Mouse (Mus musculus) limb, embryonic 15.5 days (tissue): ENCODE data around the gene Gm45716. TPM values are rescaled to one million over a fixed set of nuclear protein-coding genes. Genes with fewer than 3 reads are reported as not detected.

ENCODE experiments used
- ATAC-seq: fragments of 200-750 bp; cut with Nextera tagmentation; 2 replicates; pipeline ENCODE4 v1.8.0; 2017; ENCODE audit warnings: low read depth, moderate TSS enrichment; ENCODE audit not compliant: insufficient number of reproducible peaks, low FRiP score, low TSS enrichment
- H3K27ac ChIP-seq: fragments of 300-500 bp; sonication (generic); 2 replicates; pipeline ENCODE4 v1.5.1; 2015; ENCODE audit warnings: moderate library complexity, mild to moderate bottlenecking, inconsistent platforms
- H3K27me3 ChIP-seq: fragments of 300-500 bp; sonication (generic); 2 replicates; pipeline ENCODE4 v1.6.1; 2015; ENCODE audit warnings: inconsistent platforms
- H3K36me3 ChIP-seq: fragments of 300-500 bp; sonication (generic); 2 replicates; pipeline ENCODE4 v1.6.1; 2015; ENCODE audit warnings: inconsistent platforms
- H3K4me1 ChIP-seq: fragments of 300-500 bp; sonication (generic); 2 replicates; pipeline ENCODE4 v1.6.1; 2015; ENCODE audit warnings: inconsistent platforms
- H3K4me2 ChIP-seq: fragments of 300-500 bp; sonication (generic); 2 replicates; pipeline ENCODE4 v1.6.1; 2015; ENCODE audit warnings: mild to moderate bottlenecking, inconsistent platforms
- H3K4me3 ChIP-seq: fragments of 300-500 bp; sonication (generic); 2 replicates; pipeline ENCODE4 v1.5.1; 2015; ENCODE audit warnings: mild to moderate bottlenecking, inconsistent platforms
- H3K9ac ChIP-seq: fragments of 300-500 bp; sonication (generic); 2 replicates; pipeline ENCODE4 v1.6.1; 2015; ENCODE audit warnings: inconsistent platforms
- H3K9me3 ChIP-seq: fragments of 300-500 bp; sonication (generic); 2 replicates; pipeline ENCODE4 v1.6.1; 2016; ENCODE audit warnings: inconsistent platforms
- WGBS: fragments of 180-500 bp; shearing (Covaris S2); methylation state at CpG from one replicate; pipeline ENCODE4 v1.1.7; 2015; 5-methylcytosine and 5-hydroxymethylcytosine counted together
- polyA plus RNA-seq: library from polyadenylated mRNA; unstranded; fragments of >200 nt; fragmentation: Nextera tagmentation; extraction: Ambion mirVana; gene quantifications from 2 replicates; pipeline ENCODE4 v1.2.1, GENCODE M21; 2015

Gene Gm45716
- polyA plus RNA-seq, 1 experiment from 2014 or later = 6.4 TPM

DNA sequence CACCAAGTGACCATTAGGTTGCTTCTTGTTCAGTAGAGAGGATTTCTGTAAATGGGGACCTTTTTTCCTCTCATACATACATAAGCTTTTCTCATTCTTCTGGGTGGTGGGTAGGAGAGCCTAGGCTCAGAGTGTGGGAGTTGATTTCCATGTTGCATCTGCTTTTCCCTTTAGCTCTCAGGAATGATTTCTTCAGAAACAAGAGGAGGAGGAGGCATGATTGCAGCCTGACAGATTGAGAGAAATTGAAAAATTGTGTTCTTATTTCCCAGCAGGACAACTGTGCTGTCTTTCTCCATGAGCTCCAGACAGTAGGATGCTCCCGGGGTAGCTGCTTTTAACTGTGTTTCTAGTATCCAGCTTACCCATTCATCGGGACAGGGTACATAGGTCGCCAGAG is 67.1 kb downstream of the Gm45716 start:
- H3K4me1 ChIP-seq = peaks cover 21% of the 10 kb centered on the region; the same call in 1 of the 2 replicates
- H3K36me3 ChIP-seq = peaks cover 3% of the 10 kb centered on the region; the same call in 1 of the 2 replicates
- H3K27ac ChIP-seq = no peak overlapping the region
- no peaks in the 10 kb centered on the region for H3K27me3 ChIP-seq
- no peak for ATAC-seq
- H3K4me3 ChIP-seq = no peak overlapping the region
- 85% methylated on average over 3 of the region's 3 CpGs for WGBS
- no peak overlapping the region for H3K4me2 ChIP-seq
- no peaks in the 10 kb centered on the region for H3K9me3 ChIP-seq
- no peak overlapping the region for H3K9ac ChIP-seq

DNA sequence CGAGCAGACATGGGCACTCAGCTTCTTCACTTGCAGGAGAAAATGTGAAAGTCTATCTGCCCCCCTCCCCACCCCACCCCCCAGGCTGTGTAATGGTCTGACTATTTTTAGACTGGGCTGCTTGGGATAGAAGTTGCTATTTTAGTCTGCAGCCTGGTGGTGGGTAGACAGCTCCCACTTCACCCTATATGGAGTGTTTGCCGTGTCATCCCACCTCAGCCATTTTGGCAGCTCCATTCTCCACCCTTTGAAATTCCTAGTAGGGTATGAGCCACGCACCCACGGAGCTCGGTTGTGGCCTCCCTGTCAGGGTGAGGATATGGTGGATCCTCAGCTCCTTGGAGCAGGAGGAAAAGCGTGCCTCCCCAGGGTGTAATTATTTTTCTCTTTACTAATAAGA is 68.2 kb downstream of the Gm45716 start:
- H3K4me1 ChIP-seq = peaks cover 13% of the 10 kb centered on the region; the same call in 1 of the 2 replicates
- peak; percentile 40; the same call in 1 of the 2 replicates for ATAC-seq
- WGBS = 64% methylated on average over 6 of the region's 6 CpGs

DNA sequence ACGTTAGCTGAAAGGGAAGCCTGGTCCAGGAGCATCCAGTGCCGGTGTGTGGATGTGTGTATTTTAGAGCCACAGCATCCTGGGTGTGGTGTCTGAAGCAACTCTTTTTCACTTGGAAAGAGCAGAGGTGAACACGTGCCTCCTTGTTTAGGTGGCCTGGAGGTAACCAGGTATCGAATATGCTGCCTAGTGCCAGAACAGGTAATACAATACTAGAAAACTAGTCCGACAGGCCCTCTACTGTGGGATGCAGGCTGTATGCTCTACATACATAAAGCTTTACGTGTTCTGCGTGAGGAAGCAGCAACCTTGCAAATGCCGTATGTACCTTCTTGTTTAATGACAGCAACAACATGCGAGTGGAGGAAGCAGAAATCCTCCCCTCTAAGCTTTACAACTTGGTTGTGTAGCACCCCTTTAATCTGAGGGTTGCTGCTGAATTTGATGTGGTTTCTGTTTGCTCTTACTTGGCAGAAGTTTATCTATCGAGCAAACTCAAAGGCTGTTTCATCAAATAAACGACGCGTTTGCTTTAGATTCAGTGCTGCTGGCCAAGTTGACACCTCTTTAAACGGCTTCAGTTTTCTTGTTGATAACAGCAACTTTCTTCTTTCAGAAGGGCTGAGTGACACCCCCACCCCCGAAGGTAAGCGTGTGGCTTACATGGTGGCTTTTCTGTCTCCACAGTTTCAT is 69.5 kb downstream of the Gm45716 start:
- Histone ChIP-seq H3K4me3 (no peak overlapping the region), H3K4me1 (peaks cover 10% of the 10 kb centered on the region; the same call in 1 of the 2 replicates), H3K9ac (no peak overlapping the region), H3K4me2 (no peak overlapping the region), H3K36me3 (peaks cover 27% of the 10 kb centered on the region), H3K27ac (peak overlapping the region; percentile 28; the same call in 1 of the 2 replicates), H3K9me3 (no peaks in the 10 kb centered on the region), H3K27me3 (no peaks in the 10 kb centered on the region)
- WGBS = 66% methylated on average over 16 of the region's 16 CpGs
- ATAC-seq = no peak

More for the DNA sequence above, 68.2 kb downstream of the Gm45716 start:
- H3K4me3 ChIP-seq = no peak overlapping the region
- H3K27ac ChIP-seq = no peak overlapping the region
- H3K9ac ChIP-seq = no peak overlapping the region
- H3K36me3 ChIP-seq = peaks cover 14% of the 10 kb centered on the region
- no peak overlapping the region for H3K4me2 ChIP-seq
- no peaks in the 10 kb centered on the region for H3K9me3 ChIP-seq
- no peaks in the 10 kb centered on the region for H3K27me3 ChIP-seq

DNA sequence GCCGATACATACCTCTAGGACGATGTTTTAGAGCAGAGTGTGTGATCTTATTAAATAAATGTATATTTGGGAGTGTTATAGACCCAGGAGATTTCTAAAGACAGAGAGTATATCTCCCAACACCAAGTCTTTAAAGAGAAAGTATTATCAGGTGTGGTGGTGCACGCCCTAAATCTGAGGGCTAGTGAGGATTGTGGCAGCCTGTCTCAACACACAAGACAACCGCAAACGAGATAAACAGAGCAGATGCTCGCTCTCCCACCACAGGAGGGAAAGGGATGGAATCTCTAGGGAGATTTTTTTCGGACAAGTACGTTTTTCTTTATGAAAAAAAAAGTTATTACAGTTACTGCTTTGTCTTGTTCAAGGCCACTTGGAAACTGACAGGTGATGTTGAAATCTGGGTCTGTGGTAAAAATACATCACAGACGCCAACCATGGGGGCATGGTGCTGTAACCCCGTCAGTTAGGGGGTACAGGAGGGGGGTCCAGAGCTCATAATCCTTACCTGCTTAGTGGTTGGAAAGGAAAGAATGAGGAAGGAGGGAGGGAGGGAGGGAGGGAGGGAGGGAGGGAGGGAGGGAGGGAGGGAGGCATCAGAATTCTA is 70.9 kb downstream of the Gm45716 start:
- Histone ChIP-seq H3K27ac (no peak overlapping the region), H3K36me3 (peaks cover 41% of the 10 kb centered on the region), H3K4me3 (no peak overlapping the region), H3K27me3 (no peaks in the 10 kb centered on the region), H3K9ac (no peak overlapping the region), H3K9me3 (no peaks in the 10 kb centered on the region), H3K4me2 (no peak overlapping the region), H3K4me1 (0 out of 2 replicates have a peak, but pooled peaks cover 6% of the 10 kb centered on the region)
- 66% methylated on average over 10 of the region's 10 CpGs for WGBS
- ATAC-seq = no peak

DNA sequence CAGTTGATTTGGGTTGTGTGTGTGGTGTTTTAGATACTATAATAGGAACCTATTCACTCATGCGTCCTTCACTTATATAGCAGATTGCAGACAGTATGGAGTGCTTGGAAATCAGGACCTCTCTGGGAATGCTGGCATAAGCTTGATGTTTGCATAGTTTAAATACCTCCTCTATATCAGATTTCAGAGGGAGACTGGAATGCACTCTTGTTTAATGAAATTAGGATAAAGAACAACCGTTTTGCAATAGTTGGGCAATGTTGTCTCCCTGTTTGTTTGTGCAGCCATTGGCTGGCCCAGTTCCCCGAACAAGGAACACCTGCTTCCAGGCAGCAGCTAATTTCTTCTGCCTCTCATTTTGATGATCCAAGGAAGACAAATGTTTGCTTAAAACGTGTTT is 71.6 kb downstream of the Gm45716 start:
- H3K27ac ChIP-seq = 0 out of 2 replicates have a peak overlapping the region, but pooled peaks have one; percentile 30
- H3K27me3 ChIP-seq = no peaks in the 10 kb centered on the region
- peaks cover 46% of the 10 kb centered on the region for H3K36me3 ChIP-seq
- 0 out of 2 replicates have a peak, but pooled peaks cover 6% of the 10 kb centered on the region for H3K4me1 ChIP-seq
- 41% methylated on average over 4 of the region's 4 CpGs for WGBS
- H3K4me3 ChIP-seq = no peak overlapping the region
- H3K9me3 ChIP-seq = no peaks in the 10 kb centered on the region
- H3K4me2 ChIP-seq = no peak overlapping the region
- ATAC-seq = no peak
- no peak overlapping the region for H3K9ac ChIP-seq

DNA sequence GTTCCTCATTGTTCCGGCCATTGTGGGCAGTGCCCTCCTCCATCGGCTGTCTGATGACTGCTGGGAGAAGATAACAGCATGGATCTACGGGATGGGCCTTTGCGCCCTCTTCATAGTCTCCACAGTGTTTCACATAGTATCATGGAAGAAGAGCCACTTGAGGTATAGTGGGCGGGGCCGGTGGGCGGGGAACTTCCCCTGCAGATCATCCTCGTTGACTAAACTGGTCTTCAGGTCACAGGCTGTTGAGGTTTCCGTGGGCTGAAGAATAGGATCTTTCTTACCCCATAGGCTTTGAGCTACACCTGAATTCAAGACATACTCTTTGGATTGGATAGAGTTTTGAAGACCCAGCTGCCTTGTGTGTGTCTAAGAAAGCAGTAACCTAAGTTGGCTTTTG is 72.3 kb downstream of the Gm45716 start:
- no peak overlapping the region for H3K27ac ChIP-seq
- H3K36me3 ChIP-seq = peaks cover 46% of the 10 kb centered on the region
- 86% methylated on average over 9 of the region's 9 CpGs for WGBS

DNA sequence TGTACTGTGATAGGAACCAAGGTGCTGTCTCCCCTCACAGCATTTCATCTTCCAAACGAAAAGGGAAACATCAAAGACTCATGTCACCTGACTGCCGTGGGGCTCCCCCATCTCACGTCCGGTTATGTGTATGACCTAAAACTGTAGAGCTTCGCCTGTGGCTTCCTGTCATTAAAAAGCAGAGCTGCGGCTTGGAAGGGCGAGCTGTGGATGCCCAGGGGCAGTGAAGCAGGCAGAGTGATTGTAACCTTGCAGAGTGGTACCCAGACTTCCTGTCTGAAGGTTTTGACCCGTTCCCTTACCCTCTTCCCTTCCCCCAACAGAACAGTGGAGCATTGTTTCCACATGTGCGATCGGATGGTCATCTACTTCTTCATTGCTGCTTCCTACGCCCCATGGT is 76.7 kb downstream of the Gm45716 start:
- no peaks in the 10 kb centered on the region for H3K27me3 ChIP-seq
- peaks cover 5% of the 10 kb centered on the region for H3K4me1 ChIP-seq
- H3K4me2 ChIP-seq = no peak overlapping the region
- H3K9me3 ChIP-seq = no peaks in the 10 kb centered on the region
- WGBS = 63% methylated on average over 11 of the region's 11 CpGs
- no peak overlapping the region for H3K4me3 ChIP-seq
- ATAC-seq = no peak
- H3K9ac ChIP-seq = no peak overlapping the region
- peaks cover 42% of the 10 kb centered on the region for H3K36me3 ChIP-seq
- no peak overlapping the region for H3K27ac ChIP-seq

More for the DNA sequence above, 72.3 kb downstream of the Gm45716 start:
- H3K9ac ChIP-seq = no peak overlapping the region
- no peaks in the 10 kb centered on the region for H3K27me3 ChIP-seq
- H3K4me3 ChIP-seq = no peak overlapping the region
- H3K9me3 ChIP-seq = no peaks in the 10 kb centered on the region
- no peak overlapping the region for H3K4me2 ChIP-seq
- 0 out of 2 replicates have a peak, but pooled peaks cover 6% of the 10 kb centered on the region for H3K4me1 ChIP-seq
- ATAC-seq = no peak

DNA sequence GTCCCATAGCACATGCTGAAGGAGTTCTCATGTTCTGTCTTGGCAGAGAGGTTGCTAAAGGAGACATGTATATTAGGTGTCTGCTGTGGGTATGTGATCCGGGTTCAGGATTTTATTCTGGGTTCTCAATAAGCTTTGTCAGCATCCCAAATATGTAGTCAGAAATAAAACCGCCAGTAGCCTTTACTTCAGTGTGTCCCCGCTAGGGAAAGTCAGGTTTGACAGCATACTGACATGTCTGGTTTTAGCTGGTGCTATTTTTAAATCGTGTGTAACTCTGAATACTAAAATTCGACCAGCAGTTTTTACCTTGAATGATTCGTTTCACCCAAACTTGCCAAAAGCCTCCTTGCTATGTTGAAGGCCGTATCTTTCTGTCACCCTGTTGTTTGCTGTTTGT is 78.1 kb downstream of the Gm45716 start:
- no peak overlapping the region for H3K4me2 ChIP-seq
- ATAC-seq = no peak
- H3K27ac ChIP-seq = no peak overlapping the region
- no peaks in the 10 kb centered on the region for H3K27me3 ChIP-seq
- peaks cover 11% of the 10 kb centered on the region for H3K4me1 ChIP-seq
- H3K4me3 ChIP-seq = no peak overlapping the region
- 79% methylated on average over 7 of the region's 7 CpGs for WGBS
- peaks cover 32% of the 10 kb centered on the region for H3K36me3 ChIP-seq
- no peaks in the 10 kb centered on the region for H3K9me3 ChIP-seq
- H3K9ac ChIP-seq = no peak overlapping the region

DNA sequence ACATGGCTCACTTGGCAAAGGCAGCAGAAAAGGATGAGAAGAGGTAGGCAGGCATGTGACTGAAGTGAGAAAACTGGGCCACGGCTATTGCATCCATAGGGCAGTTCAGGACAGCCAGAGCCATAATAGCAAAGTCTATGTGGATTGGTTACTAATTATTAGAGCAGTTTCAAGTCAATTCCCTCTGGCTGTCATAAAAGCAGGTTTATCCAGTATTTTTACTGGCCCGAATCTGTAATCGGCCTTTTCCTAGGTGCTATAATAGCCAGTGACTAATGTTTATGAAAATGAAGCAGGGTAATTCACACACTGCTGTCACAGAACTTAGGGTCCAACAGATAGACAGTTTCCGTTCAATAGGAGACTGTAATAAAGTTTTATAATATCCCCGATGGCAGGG is 81.5 kb downstream of the Gm45716 start:
- Histone ChIP-seq H3K27me3 (no peaks in the 10 kb centered on the region), H3K4me1 (peaks cover 11% of the 10 kb centered on the region), H3K4me3 (no peak overlapping the region), H3K4me2 (no peak overlapping the region), H3K27ac (no peak overlapping the region), H3K9ac (no peak overlapping the region), H3K9me3 (no peaks in the 10 kb centered on the region), H3K36me3 (peaks cover 11% of the 10 kb centered on the region)
- 51% methylated on average over 5 of the region's 5 CpGs for WGBS
- ATAC-seq = no peak

DNA sequence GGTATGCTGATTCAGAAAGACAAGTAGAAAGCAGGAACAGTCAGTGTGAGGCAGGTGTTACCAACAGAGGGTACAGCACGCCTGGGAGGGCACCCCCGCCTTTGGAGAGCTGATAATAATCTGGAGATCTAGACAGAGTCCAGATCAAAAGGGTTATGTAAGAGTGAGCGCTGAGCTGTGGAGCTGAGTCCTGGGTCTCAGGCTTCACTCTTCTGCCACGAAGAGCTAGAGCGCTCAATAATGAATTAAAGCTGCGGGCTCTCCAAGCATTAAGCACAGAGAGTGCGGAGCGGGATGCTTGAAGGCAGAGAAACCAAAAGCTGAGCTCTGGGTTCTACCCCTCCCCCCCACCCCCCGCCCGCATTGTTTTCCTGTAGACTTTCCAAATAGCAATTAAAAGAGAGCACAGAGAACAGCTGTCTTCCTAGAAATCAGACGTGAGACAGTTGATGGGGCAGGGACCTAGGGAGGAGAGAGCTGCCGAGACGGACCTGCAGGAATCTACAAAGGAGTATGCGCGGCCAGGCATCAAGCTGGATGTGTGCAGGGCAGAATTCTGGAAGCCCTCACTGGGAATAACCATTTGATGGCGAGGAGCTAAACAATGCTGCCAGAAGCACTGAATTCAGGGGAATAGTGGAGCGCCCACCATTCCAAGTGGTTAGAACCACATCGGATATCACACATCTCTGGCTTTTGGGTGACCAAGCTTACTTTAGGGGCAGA is 82.1 kb downstream of the Gm45716 start:
- no peak overlapping the region for H3K4me3 ChIP-seq
- H3K27me3 ChIP-seq = no peaks in the 10 kb centered on the region
- no peak overlapping the region for H3K9ac ChIP-seq
- no peaks in the 10 kb centered on the region for H3K9me3 ChIP-seq
- no peak overlapping the region for H3K27ac ChIP-seq
- peaks cover 10% of the 10 kb centered on the region; the same call in 1 of the 2 replicates for H3K36me3 ChIP-seq
- H3K4me1 ChIP-seq = peaks cover 11% of the 10 kb centered on the region
- H3K4me2 ChIP-seq = no peak overlapping the region
- 40% methylated on average over 18 of the region's 18 CpGs for WGBS
- no peak for ATAC-seq

DNA sequence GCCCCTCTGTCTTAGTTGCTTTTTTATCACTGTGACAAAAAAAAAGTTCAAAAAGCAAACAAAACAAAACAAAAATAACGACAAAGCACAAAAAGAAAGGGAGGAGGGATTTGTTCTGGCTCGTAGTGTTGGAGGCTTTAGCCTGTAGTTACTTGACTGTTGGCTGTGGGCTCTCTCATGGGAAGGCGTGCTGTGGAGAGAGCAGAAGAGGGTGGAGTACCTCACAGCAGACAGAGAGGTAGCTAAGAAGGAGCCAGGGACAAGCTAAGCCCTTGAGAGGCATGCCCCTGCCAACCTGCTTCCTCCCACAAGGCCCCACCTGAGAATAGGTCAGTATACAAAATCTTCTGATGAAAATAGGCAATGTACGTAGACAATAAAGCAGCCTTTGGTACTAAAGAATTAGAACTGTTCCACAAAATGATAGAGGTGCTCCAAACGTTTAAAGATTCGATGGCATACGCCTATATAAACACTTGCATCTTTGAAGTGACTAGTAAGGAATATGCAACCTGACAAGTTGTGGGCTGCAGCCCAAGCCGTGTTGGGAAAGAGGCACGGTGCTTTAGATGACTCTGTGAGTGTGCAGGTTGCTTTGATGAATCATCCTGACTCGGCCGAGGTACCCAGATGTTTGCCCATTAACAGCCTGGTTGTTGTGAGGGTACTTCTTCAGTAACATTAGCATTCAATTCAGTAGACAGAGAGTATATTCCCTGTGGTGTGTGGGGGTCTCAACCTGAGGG is 82.8 kb downstream of the Gm45716 start:
- Histone ChIP-seq H3K4me1 (peaks cover 11% of the 10 kb centered on the region), H3K4me2 (no peak overlapping the region), H3K27ac (no peak overlapping the region), H3K9ac (no peak overlapping the region), H3K27me3 (no peaks in the 10 kb centered on the region), H3K36me3 (peaks cover 10% of the 10 kb centered on the region; the same call in 1 of the 2 replicates), H3K9me3 (no peaks in the 10 kb centered on the region), H3K4me3 (no peak overlapping the region)
- no peak for ATAC-seq
- 78% methylated on average over 11 of the region's 11 CpGs for WGBS
